Mouse (Mus musculus) skeletal muscle tissue, adult 2 months (tissue): ENCODE measurements around the gene Zcchc7.
"Not testable (repeated sequence)": the region's sequence is repeated elsewhere in the genome, so short reads cannot be mapped to it uniquely, and the experiment has no call there.

Experiments
- DNase-seq: peaks from one replicate; pipeline ENCODE4 v3.0.0-alpha.2; 2012; ENCODE audit warnings: low read depth, low spot score

The Zcchc7 gene

DNA sequence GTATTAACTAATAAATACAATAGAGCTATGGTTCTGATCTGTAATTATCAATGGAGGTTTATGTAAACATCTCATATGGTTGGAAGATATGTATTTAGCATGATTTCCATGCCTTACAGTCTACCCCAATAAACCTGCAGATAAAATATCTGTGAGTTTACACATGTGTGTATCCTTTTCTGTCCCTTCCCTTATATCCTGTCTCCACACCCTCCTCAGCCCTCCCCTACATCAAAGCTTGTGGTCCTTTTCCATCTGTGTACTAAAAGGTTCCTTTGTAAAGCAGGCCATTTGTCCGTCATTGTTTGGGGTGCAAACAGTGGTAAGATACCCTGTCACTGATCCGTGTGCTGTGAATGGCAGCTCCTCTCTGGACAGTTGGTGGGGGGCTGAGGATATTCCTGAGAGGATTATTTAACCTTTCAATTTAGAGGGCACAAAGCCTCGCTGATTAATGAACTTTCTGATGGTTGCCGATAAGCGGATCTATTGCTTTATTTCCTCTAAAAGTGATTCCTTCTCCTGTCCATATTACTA lies 161.7 kb downstream of the Zcchc7 start:
- DNase-seq, result no peak

DNA sequence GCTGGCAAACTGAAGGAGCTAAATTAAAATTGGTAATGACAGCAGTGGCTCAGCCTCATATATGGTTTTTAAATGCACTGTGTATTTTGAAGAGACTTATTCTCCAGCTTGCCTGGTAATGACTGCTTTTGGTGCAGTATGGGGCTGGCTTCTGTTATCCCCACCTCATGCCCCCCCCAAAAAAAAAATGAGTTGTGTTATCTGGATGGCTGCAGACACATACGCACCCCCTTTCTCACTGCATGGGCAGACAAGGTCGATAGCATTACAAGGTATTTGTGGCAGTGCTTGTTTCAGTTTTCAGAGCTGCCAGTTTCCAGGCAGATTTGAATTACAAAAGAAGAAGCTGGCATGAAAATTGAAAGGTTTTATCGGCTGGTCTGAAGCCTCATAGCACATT lies 162.2 kb downstream of the Zcchc7 start:
- DNase-seq, result no peak

DNA sequence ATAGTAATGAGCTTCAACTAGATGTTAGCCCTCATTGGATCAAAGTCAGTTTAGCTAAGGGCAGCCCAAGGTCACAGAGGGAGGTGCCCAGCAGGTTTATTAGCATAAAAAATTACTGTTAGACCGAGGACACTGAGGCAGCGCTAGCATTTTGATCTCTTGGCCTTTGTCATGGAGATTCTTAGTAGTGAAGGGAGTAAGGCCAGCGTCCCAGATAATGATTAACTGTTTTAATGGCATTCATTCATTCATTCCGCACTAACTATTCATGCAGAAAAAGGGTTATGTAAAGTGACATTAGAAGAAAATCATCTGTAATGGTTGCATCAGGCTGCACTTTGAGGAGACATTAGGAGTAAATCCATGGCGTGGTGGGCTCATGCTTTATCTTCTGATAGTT lies 165.2 kb downstream of the Zcchc7 start:
- no peak for DNase-seq

DNA sequence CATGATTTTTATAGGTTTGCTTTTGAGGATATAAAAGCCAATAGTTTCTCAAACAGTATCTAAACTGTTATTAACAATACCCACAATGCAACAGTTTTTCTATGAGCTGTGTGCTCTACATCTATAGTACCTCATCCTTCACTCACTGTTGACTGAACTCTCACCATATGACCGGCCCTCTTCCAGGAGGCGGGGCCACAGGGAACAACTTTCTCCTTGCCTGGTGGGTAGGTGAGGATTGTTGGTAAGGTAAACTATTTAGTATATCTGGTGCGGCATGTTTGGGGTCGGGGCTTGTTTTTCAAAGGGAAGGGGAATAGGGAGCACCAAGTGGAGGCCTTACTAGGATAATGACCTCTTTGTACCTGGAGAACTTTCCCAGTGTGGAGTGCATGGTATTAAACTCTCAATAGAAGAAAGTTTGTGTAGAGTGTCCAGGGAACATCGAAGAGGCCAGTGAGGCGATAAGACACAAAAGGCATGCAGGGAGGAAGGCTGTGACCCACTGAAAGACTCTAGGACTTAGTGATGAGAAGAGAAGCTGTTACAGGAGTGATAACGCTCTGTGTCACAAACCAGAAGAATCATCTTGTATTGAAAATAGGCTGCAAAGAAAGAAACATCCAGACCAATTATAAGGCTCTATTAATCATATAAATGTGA lies 166.9 kb downstream of the Zcchc7 start:
- DNase-seq, result no peak

DNA sequence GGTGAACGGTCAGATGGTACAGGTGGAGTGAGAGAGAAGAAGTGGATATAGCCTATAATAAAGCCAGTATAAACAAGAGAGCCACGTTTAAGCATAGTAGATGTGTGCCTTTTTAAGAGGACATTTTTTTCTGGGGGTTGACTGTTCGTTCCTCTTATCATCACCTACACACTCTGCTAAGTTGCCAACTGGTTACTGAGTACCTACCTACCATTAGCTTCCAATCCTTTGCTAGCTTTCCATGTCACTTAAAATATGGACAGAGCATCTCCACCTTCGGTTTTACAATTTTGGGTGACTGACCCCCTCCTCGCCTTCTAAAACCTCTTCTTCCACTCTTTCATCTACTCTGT lies 167.4 kb downstream of the Zcchc7 start:
- no peak for DNase-seq

DNA sequence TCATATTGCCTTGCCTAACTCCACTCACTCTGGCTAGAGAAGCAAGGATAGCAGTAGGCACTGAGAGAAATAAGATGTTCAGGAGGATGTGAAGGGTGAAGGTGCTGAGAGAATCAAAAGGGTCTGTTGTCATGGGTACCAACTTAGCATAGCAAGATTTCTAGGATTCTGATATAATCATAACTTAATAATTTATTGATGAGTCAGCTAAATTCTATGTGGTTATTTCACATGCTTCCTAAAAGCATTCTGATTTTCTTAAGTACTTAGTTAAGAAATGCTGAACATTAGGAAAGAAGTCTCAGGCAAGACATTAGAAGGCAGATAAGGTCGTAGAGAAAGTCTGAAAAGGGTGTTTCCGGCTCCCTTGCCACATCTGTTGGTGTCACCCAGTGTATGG lies 172.3 kb downstream of the Zcchc7 start:
- no peak for DNase-seq

DNA sequence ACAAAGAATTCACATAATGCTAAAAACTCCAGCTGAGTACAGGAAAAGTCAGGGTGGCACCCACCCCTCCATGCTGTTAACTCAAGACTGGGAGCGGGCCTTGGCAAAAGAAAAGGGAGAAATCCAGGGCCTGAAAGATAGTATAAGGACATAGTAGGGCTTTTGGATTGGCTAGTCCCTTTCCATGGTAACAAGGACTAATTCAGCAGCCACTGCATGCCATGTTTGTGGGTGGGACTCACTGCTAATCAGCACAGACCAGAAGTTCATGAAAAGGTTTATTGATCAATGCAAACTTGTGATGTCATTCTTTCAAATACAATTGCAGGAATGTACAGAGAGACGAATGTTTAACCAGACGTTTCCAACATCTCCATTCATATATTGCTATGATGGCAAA lies 173.1 kb downstream of the Zcchc7 start:
- DNase-seq, result no peak

DNA sequence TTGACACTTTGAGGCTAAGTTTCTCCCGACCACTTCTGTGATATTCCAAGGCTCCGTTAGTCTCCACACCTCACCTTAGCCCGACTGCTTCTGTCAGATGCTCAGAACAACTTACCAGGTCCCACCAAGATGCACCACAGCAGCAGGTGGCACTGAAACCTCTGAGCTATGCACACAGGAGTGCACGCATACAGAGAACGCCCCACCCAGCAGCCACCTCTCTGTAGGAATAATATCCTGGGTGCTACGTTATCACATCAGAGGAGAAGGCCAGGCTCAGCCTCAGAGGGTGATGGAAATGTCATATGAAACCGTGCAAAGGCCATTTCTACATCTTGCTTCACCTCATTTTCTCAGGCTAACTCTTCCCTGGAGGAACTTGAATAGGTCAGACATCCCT lies 174.7 kb downstream of the Zcchc7 start:
- no peak for DNase-seq

DNA sequence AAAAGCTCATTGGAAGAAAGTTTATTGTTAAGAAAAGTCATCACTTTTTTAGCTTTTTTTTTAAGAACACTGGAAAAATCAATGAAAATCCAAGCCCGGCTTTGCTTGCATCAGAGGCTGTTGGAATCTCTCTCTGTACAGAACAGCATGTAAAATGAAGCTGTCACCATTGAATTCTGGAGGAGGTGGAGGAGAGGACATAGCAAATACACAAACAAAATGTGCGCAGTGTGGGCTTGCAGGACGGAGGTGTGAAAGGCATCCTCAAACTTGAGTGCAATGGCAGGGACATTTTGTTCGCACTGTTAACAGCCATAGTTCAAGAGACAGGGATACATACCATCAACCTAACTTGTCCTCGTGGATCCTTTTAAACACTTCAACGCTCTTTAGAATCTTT lies 176.1 kb downstream of the Zcchc7 start:
- DNase-seq, result no peak

DNA sequence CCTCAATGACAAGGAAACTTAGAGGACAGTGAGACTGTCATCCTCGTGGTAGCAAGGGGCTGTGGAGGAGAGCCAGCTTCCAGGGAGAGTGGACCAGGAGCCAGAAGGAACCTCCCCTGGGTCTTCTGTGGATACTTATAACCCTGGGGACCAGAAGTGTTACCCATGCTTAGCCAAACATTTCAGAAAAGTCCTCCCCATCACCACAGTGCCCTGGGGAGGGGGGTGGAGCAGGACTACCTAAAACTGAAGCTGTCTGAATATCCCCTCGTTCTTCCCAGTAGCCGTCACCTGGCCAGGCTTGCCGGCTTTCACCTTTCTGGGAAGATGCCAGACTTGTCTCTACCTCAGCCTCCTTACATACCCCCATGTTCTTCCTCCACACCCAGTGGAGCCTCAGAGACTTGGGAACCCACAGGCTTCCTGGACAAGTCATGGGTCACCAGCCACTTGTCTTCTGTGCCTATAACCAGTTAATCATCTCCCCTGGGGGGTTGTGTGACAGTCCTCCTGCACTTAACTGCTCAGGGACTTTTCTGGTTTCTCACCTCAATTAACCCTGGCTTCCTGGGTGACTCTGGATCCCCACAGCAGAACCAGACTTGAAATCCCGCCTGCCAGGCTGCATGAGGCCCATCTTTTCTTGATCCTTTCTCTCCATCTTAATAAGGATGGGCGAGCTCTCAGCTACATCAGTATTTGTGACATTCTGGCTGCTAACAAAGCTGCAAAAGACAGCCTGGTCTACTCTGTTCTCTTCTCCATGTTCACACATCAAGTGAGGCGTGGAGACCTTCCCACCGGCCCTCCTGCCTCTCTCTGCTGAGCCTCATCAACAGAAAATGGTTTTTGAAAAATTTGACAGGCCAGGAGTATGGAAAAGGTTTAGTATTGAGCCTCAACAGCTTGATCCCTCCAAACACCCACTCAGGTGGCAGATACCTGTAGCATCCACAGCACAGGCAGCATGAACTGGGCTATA lies 183.0 kb downstream of the Zcchc7 start:
- no peak for DNase-seq

DNA sequence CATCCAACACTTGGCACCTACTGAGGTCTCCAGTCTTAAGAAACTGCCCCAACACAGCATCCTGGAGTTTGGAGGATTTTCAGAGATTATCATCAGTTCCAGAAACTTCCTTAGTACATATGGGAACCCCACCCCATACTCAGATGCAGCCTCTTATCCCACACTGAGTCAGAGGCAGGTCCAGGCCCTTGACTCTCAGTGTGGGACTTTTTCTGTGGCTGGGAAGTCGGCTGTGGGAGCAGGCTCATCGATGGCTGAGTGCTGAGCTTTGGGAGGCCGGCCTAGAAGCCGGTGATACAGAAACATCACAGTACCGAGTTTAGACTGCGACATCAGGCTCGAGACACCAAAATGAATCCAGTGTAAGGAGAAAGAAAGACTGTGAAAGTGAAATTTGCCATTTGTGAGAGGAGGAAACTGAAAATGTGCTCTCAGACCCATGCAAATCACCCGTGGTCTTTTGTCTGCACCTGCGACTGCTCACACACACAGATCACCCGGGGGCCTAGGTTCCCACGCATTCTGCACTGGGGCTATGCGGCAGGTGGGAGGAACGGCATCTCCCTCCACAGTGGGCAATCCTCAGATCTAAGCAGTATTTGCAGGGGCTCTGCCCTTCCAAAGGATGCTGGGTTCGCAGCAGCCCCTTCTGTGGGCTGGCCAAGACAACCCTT lies 184.0 kb downstream of the Zcchc7 start:
- no peak for DNase-seq

DNA sequence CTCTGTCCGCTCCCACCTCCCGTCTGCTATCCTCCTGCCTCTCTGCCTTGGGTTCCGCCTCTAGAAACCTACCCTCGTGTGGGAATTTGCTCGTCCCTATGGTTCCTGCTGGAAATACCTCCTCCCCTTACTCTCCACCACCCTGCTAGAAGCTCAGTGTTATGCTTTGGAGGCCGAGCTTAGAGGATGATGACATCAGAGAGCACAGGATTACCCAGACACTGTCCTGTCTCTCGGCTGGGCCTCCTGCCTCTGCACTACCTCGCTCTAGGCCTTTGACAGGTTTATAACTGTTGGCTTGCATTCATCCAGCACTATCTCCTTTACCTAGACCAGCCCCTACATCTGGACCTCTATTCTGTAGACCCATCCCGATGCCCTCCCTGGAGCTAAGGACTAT lies 184.6 kb downstream of the Zcchc7 start:
- no peak for DNase-seq

DNA sequence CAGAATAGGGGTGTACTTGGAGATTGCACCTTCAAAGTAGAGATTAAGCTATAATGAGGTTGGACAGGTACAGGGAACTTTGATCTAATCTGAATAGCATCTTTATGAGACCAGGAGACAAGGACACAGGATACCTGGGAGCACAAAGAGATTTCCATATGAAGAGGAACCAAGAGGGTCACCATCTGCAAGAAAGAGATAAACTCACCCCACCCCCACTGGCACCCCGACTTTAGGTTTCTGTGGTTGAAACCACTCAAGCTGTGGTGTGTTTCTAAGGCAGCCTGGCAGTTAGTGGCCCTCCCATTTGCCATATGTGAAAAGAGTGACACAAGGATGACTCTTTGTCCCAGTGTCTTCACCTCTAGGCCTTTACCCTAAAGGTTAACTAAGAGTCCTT lies 186.6 kb downstream of the Zcchc7 start:
- DNase-seq, result no peak

DNA sequence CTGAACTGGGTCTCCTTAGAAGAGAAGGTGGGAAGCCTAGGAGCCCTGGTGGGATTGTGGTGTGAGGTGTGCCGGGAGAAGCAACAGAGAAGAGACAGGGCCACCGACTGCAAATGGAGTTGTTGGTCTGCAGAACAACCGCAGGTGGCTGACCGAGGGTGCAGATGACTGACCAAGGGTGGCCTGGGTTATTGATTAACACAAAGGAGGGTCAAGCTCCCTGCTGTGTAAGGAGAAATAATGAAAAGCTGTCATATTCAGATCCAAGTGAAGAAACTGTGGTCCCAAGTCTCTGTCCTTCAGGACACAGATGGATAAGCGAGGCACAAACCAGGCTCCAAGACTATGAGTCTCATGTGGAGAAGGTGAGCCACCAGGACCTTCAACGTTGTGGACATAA lies 187.8 kb downstream of the Zcchc7 start:
- DNase-seq, result no peak

DNA sequence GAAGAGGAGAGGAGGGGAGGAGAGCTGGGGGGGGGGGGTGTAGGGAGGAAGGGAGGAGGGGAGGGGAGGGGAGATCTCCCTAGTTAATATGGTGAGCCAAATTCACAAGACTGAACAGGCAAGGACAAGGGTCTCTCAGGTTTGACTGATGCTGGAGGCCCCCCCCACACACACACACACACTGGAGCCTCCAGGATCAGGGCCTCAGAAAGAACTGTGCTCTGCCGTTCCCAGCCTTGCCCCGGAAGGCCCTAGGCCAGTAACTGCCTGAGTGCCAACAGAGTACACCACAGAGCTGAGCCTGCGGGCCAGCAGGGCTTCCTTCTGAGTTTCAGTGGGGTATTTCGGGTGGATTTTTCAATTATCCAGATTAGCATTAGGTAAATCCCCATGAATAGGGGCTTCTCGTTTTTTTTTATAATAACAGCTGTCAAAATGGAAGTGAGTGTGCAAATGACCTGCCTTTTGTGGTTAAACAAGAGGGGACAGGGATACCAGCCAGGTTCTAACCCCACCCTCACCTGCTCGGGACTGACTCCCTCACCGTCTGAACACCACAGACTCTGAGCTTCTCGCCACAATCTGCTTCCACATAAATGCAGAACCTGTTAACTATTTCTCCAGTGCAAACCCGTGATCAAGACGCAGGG lies 188.9 kb downstream of the Zcchc7 start:
- DNase-seq, result no peak

DNA sequence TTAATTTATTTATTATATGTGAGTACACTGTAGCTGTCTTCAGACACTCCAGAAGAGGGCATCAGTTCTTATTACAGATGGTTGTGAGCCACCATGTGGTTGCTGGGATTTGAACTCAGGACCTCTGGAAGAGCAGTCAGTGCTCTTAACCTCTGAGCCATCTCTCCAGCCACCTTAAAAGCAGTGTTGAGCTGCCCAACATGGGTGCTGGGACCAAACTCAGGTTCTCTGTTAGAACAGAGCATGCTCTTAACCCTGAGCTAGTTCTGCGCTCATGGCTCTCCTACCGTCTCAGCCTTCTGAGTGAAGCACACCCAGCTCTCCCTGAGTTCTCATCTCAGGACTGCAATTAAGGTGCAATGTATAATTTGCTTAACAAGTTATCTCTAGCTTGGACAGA lies 190.4 kb downstream of the Zcchc7 start:
- DNase-seq, result not testable (repeated sequence)

DNA sequence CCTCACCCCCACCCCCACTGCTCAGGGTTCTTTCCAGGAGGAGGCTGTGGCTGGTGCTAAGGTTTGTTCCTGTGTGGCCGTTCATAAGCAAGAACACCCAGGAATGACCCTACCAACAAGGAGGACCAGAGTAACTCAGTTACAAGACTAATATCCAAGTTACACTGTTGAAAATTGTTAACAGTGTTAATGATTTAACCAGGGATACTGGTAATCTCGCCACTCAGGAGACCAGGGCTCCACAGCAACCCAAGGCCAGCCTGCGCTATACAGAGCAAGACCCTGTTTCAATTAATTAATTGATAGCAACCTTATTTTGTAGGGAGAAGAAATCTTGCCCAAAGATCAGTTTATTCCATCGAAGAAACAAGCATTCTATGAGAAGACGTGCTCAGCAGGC lies 191.8 kb downstream of the Zcchc7 start:
- DNase-seq, result no peak

DNA sequence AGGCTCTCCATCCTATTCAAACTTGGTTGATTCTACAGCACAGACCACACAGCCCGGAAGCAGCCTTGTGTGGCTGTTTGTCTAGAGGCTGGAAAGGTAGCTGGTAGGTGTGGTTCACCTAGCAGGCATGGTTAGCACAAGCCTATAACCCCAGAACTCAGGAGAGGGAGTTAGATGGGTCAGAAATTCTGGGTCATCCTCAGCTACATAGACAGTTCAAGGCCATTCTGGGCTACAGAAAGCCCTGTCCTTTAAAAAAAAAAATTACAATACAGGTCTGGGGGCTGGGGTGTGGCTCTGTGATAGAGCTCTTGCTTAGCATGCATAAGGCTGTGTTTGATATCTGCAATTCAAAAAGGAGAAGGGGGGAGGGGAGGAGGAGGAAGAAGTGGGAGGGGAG lies 192.6 kb downstream of the Zcchc7 start:
- no peak for DNase-seq

DNA sequence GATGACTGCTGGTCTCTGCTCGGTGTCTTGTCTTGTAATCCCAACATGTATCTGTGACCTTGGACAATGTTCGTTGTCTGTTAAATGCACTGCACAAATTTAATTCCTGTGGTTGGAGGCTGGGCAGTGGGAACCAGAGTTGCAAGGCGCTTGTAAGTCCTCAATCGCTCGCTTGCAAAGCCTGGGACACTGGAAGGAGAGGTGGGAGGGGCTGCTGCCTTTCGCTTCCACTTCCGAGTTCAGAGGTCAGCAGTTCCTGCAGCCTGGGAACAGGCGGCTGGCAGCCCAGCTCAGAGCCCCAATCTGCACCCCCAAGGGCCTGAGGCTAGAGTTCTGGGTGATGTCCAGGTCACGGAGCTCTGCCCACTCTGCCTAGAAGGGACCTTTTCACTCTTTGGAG lies 197.4 kb downstream of the Zcchc7 start:
- DNase-seq, result no peak

DNA sequence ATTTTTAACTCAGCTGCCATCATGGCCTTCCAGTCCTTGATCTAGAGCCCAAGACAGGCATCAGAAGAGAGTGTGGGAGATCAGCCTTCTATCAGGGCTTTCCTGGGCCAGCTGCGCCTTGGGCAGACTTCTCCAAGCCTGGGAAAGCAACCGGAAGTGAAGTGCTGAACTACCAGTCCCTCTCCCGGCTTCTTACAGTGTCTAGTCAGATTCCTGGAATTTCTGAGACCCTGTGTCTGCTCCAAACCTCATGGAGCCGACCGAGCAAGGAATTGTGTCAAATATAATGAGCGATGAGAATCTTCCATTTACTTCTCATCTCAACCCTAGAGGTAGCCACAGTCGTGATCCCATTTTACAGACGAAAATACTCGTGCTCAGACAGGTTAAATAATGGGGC lies 203.1 kb downstream of the Zcchc7 start:
- DNase-seq, result no peak

DNA sequence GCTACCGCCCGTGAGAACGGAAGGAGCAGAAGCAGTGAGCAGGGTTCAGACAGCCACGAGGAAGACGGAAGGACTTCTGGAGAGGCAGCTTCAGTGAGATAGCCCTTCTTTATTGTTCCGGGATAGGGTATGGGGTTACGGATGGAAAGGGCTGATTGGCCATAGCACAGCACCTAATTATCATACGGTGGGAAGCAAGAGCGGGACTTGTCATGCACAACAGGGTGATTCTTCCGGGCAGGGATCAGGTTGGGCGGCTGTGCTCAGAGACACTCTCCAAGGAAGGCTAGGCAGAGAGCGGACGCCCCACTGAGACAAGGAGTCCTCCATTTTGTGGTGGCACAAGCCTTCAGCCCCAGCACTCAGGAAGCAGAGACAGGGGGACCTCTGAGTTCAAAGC lies 203.5 kb downstream of the Zcchc7 start:
- no peak for DNase-seq

DNA sequence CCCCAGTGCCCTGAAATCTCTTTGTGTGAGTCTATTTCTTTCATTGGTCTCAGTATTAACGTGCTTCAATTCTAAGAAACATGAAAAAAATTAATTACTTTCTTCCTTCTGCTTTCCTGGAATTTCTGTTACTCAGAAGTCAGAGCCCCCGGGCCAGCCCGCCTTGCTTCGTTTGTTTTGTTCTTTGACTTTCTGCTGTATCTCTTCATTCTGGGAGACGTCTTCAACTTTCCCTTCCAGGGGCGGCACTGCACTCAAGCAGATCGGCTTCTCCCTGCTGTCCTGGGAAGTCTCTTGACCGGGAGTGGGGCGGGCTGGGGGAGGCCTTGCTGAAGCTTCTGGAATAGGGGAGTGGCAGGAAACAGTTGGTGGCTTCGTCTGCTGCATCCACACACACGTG lies 207.5 kb downstream of the Zcchc7 start:
- no peak for DNase-seq
